ENCODE assay signal across 8 mouse cellular contexts in genomic region chr7:101663514-101664159, GRCm38 (mm10). TPM values are rescaled to one million over a fixed set of nuclear protein-coding genes. Genes with fewer than 3 reads are reported as not detected.
DNase-seq lines count a peak whose midpoint lies in the region; ATAC-seq lines count a peak whose summit lies in the region.

TSS of gene Clpb (plus strand) at chr7:101663633.

- H3K36me3 ChIP-seq in hindbrain, embryonic 11.5 days (ENCODE audit: control insufficient read depth, insufficient read depth, low read length), result no peaks in the 10 kb centered on the region

- H3K9ac ChIP-seq in hindbrain, embryonic 11.5 days (ENCODE audit: low read depth, low read length), result peak within 1 kb of the TSS; percentile 15; the same call in 1 of the 2 replicates

- peak within 1 kb of the TSS; percentile 28 for H3K4me2 ChIP-seq in hindbrain, embryonic 11.5 days (replicated peaks; ENCODE audit: low read depth, low read length)

- H3K4me3 ChIP-seq in hindbrain, embryonic 11.5 days (ENCODE audit: low read depth, low read length), result peak within 1 kb of the TSS; percentile 53

- ATAC-seq in hindbrain, embryonic 11.5 days (ENCODE audit: low FRiP score), result peak; percentile 98

- no peaks in the 10 kb centered on the region for H3K27me3 ChIP-seq in hindbrain, embryonic 11.5 days (ENCODE audit: control insufficient read depth, insufficient read depth, low read length)

- no peak within 1 kb of the TSS for H3K27ac ChIP-seq in hindbrain, embryonic 11.5 days (ENCODE audit: low read depth, low read length)

- no peaks in the 10 kb centered on the region for H3K9me3 ChIP-seq in hindbrain, embryonic 11.5 days (ENCODE audit: control insufficient read depth, low read length)

- DNase-seq in Muller cell, postnatal 12 days (ENCODE audit: inconsistent ontology term), result peak; percentile 94
- DNase-seq in cerebellum, adult 9-11 months, result peak; percentile 97
- DNase-seq in frontal cortex, adult 2 months (ENCODE audit: extremely low spot score in 1 of 2, low spot score in 1 of 2), result peak; percentile 97 to 98
- peak; percentile 93 for DNase-seq in hindbrain, embryonic 11.5 days (ENCODE audit: low spot score)
- DNase-seq in layer of hippocampus, postnatal 10 days (ENCODE audit: low spot score in 2 of 2), result peak; percentile 84 to 90
- DNase-seq in lung, postnatal 10 days, result peak; percentile 97
- peak; percentile 87 for DNase-seq in ovary, postnatal 36 days (ENCODE audit: low spot score)
- DNase-seq in thymus, postnatal 25 days, result peak; percentile 87

- H3K4me1 ChIP-seq in hindbrain, embryonic 11.5 days (replicated peaks; ENCODE audit: control insufficient read depth, insufficient read depth, low read length), result no peaks in the 10 kb centered on the region; the same call in 1 of the 2 replicates

- WGBS in hindbrain, embryonic 11.5 days, result under 1% methylated on average over 49 of the region's 49 CpGs

RNA-seq across cellular contexts. Expression of gene Clpb, which starts in this region (rescaled TPM):
- polyA plus RNA-seq in frontal cortex, adult 2 months (2012; rRNA removed), result 36.3 and 45.7 TPM in 2 replicates
- polyA plus RNA-seq in hindbrain, embryonic 11.5 days (2014; fragmentation: Nextera tagmentation; extraction: Ambion mirVana), result 29.4 and 34.1 TPM in 2 replicates
- total RNA-seq in layer of hippocampus, postnatal 10 days (2021), result 10 to 100 TPM; 42.8 to 47.1 TPM
